Mouse (Mus musculus): ENCODE measurements at regions not wholly inside any gene's neighbourhood (a gene's known extent, or its start where the extent isn't known, plus 50 kb on each side); places are given as distances from the start of the nearest gene placed in this dataset.

GRCm38 (mm10) chr2:46468936-46469629 is 1351.9 kb upstream of the Zeb2 start:
- DNase-seq (ENCODE audit: low spot score) = no peak

DNA sequence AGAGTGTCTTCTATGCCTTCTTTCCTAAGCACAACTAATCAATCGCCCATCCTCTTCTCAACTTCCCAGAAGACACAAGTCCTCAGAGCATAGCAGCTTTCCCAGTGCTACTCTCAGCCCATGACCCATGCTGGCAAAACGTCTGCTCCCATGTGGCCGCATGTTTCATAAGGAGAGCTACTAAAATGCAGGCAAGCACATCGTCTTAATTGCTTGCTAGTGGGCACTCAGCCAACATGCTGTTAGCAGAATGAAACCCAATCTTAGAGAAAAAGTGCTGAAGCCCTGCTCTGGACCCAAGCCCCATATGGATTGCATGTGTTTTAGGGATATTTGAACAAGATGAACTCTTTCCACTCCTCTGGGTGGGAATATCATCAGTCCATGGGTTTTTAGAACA is 1348.2 kb upstream of the Zeb2 start:
- DNase-seq (ENCODE audit: low spot score) = no peak

DNA sequence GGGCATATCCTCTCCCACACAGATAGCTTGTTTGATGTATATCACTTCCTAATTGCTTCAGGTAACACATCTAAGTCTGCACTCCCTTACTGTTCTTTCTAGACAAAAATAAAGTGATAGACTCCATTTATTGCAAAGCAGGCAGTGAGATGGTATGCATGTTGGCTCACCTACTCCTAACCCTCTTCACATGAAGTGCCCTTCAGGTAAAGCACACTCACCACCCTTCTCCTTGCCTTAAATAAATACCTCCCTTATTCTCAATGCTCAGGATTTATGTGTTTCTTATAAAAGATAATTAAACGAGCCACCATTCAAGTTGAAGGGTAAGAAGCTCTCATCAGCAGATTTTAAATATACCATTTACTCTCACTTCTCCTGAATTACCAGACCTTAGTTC is 1347.7 kb upstream of the Zeb2 start:
- no peak for DNase-seq (ENCODE audit: low spot score)

DNA sequence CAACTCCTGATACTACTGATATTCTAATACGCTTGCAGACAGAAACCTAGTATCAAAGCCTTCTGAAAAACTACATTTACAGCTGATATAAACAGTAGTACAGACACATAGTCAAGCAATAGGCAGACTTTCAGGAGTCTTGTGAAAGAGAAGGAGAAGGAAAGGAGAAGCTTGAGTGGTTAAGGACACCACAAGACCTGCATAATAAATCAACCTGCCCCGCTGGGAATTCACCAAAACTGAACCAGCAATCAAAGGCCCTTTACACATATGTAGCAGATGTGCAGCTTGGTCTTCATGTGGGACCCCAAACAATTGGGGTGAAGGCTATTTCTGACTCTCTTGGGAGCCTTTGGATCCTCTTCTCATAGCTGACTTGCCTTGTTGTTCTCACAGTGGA is 1345.5 kb upstream of the Zeb2 start:
- no peak for DNase-seq (ENCODE audit: low spot score)

GRCm38 (mm10) chr2:46450698-46451097 is 1333.5 kb upstream of the Zeb2 start:
- DNase-seq (ENCODE audit: low spot score) = no peak

- no peak for DNase-seq (ENCODE audit: low spot score)
Observed at GRCm38 (mm10) chr2:46445306-46445705, 1328.1 kb upstream of the Zeb2 start.

- DNase-seq (ENCODE audit: low spot score) = peak; percentile 75
Observed at GRCm38 (mm10) chr2:46443686-46444180, 1326.5 kb upstream of the Zeb2 start.

DNA sequence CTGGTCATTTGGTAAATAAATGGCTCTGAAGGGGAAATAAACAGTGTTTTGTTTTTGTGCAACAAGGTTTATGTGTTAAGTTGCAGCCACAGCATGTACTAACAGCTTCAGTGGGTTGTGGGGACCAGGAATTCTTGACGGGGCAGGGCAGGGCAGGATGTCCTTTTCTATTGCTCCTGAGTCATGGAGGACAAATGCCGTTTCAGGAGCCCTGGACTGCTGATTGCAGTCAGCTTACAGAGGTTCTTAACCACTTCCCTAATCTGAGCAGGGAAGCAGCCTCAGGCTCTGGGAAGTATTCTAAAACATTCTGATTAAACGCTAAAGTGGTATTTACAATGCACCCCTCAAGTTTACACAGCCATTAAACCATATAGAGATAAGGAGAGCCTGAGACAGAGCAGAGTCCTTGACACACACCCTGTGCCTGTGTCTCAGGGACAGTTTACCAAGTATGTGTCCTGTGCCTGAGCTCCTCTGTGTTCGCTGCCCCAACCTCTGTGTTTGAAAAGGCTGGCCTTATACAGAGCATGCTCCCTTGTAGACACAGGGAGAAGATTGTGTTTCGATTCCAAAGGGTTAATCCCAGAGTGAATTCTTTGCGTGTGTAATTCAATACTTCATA is 1326.0 kb upstream of the Zeb2 start:
- peak; percentile 33 for DNase-seq (ENCODE audit: low spot score)

GRCm38 (mm10) chr2:46442576-46442975 is 1325.4 kb upstream of the Zeb2 start:
- DNase-seq (ENCODE audit: low spot score) = no peak

DNA sequence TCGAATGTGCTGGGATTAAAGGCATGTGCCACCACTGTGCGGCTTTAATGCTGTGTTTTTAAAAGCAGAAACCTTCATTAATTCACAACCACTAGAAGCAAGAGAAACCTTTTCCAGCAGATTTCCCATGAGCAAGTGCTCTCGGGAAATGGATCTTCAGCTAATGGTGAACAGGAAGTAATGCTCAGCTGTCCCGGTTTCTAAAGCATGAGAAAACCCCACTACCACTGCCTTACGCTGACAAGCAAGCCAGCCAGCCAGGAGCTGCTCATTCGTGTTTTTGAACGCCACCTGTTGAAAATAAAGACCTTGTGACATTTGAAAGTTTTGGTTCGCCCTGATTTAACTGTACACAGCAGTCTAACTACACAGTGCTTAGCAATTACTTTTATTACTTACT is 1324.7 kb upstream of the Zeb2 start:
- DNase-seq (ENCODE audit: low spot score) = no peak

- no peak for DNase-seq (ENCODE audit: low spot score)
Observed at GRCm38 (mm10) chr2:46441348-46441747, 1324.2 kb upstream of the Zeb2 start.

DNA sequence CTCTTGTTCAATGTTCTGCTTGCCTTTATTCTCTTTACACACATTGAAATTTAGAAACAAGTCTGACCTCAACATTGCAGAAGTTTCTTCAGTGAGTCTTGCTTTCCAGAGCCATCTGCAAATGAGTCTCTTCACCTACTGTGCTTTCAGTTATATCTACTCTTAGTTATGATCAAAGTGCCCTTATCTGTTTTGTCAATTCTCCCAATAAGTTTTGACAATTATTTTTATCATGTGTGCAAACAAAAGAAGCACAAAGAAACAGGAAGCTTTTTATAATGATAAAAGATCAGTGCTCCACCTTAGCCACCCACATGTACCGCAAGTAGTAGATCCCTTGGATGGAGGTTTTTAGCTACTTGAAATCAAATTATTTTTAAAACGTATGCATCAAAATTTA is 1322.8 kb upstream of the Zeb2 start:
- no peak for DNase-seq (ENCODE audit: low spot score)

- no peak for DNase-seq (ENCODE audit: low spot score)
Observed at GRCm38 (mm10) chr2:46418281-46418680, 1301.1 kb upstream of the Zeb2 start.

- DNase-seq (ENCODE audit: low spot score) = no peak
Observed at GRCm38 (mm10) chr2:46402373-46403114, 1285.3 kb upstream of the Zeb2 start.

DNA sequence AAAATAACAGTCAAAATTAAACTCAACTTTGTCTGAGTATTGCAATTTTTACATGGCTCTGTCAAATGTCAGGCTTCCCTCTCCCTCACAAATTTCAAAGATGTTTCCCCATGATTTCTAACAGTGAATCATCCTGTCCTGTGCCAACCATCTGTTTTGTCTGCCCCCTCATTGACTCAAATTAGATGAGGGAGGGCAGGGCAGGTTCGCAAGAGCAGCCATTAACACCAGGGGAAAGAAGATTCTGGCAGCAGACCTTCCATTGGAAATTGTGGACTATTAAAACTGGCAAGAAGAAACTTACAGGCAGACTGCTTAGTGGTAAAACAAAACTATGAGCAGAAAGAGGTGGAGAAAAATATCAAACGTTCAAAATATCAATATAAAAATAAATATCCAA is 1277.0 kb upstream of the Zeb2 start:
- DNase-seq (ENCODE audit: low spot score) = no peak

- no peak for DNase-seq (ENCODE audit: low spot score)
Observed at GRCm38 (mm10) chr2:46372847-46373461, 1255.8 kb upstream of the Zeb2 start.

DNA sequence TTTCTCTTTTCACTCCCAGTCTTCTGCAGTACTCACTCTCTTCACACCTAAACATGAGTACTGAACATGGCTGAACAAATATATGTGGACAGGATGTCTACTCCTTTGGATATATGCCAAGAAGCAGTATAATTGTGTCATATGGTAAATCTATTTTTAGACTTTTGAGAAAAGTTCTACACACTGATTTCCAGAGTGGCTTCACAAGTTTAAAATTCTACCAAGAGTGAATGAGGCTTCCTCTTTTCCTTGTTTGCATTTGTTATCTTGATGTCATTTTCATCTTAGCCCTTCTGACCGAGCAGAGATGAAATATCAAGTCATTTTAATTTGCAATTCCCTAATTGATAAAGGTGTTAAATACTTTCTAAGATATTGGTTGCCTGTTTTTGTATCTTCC is 1254.6 kb upstream of the Zeb2 start:
- DNase-seq (ENCODE audit: low spot score) = no peak

- no peak for DNase-seq (ENCODE audit: low spot score)
Observed at GRCm38 (mm10) chr2:46370949-46371348, 1253.8 kb upstream of the Zeb2 start.

GRCm38 (mm10) chr2:46368882-46369281 is 1251.7 kb upstream of the Zeb2 start:
- DNase-seq (ENCODE audit: low spot score) = no peak

- DNase-seq (ENCODE audit: low spot score) = no peak
Observed at GRCm38 (mm10) chr2:46366135-46366485, 1248.9 kb upstream of the Zeb2 start.

DNA sequence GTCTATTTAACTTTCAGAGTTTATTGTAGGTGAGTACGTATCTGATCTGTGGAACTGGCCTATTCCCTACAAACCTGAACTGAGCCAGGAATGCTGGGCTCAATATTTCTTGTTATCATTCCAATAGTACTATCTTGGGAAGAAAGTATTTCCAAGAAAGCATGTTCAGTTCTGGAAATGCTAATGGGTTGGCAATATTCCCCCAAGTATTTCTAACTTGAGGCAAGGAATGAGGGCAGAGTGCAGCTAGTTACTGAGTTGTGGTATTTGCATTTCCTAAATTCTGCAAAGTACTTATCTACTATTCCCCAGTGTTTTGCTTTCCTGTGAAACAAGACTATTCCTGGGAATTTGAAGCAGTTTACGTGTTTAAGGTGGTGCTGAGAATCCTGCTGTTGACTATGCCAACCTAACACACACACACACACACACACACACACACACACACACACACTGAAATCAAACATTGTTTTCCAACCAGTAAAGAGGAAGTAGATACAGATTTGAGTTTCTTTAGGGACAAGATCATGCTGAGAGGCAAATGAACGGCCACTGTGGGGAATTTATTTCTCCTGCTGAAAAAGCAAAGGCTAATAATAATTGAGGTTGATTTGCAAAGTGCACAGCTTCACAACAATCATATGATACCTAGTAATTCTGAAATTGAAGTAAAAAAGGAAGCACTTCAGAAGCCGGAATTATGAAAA is 1248.4 kb upstream of the Zeb2 start:
- DNase-seq (ENCODE audit: low spot score) = no peak

DNA sequence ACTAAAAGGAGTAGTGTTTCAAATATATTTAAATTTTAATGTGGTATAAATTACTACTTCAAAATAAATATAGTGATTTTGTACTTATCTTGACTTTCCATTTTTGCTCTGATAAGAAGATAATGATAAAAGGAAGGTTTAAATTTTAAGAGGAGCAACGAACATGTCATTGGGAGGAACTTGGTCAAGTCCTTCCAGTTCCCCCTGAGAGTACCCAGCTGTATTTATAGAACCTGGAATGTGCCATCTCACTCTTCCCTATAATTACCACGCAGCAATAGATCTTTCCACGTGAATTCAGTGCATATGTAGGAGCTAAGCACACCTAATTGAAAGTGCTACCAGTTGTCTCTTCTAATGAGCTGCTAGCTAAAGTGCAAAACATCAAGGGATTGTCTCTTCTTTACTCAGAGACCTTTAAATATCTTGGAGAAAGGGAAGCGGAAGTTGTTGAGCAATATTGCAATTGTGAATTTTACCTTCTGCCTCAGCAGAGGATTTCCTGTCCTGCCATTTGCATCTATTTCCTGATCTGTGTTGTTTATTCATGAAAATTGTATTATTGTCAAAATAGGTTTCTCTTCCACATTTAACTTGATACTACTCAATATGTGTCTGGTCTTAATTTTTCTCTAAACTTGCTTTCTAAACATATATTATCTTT is 1243.0 kb upstream of the Zeb2 start:
- no peak for DNase-seq (ENCODE audit: low spot score)
